Mouse (Mus musculus) lung, adult 2 months (tissue): ENCODE measurements around the gene Cox8b.

ENCODE experiments used
- CTCF ChIP-seq: fragments of 200-500 bp; IDR thresholded peaks from 2 replicates; pipeline ENCODE4 v1.5.1; 2011; ENCODE audit warnings: mild to moderate bottlenecking, low read length, control low read depth; ENCODE audit not compliant: insufficient read depth
- POLR2A ChIP-seq: fragments of 200-500 bp; IDR thresholded peaks from 2 replicates; pipeline ENCODE4 v1.6.1; 2011; ENCODE audit warnings: low read depth, mild to moderate bottlenecking, control low read depth, low read length, borderline replicate concordance; ENCODE audit errors: extremely low read depth

DNA sequence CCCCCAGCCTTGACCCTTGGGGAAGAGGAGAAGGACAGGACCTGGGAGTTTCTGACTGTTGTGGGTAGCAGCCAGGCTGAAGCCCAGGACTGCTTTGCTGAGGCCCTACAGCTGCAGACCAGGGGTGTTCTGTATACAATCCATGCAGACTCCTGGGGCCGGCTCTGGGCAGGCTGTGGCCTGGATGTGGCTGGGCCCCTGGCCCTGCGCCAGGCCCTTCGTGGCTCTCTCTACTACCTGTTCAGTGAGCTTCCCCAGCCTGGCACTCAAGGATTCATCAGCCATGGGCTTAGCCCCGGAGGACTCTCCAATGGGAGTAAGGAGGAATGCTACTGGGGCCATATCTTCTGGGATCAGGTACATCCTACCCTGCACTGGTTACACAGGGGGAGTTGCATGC lies 43.1 kb upstream of the Cox8b start:
- no peak for TF ChIP-seq CTCF
- TF ChIP-seq POLR2A: no peak
